Mouse (Mus musculus) adrenal gland, adult (tissue): ENCODE data around the gene Bcan.
A peak's percentile ranks its signal among the peaks of the same experiment; 100 is the strongest.

Experiments used
- DNase-seq, 2 experiments: peaks; one replicate each; pipeline ENCODE4 v3.0.0; 2022 to 2023; ENCODE audit warnings: low spot score in 1 of 2; ENCODE audit not compliant: inconsistent age in 2 of 2

The Bcan gene

DNA sequence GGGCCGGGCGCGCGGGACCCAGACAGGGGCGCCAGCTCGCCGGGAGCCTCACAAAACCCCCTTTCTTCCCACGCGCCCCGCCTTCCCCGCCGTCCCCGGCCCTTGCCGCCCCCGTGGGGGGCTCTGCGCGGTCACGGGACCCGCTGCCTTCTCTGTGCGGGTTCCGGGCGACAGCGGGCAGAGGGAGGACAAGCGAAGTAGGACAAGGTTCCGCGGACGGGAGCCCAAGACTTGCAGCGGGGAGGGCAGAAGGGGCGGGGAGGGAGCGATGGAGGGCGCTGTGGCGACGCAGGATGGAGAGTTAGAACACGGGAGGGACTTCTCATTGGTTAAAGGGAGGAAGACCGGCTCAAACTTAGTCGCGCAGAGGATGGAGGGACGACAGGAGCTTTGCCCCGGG, at the start of gene Bcan:
Gene Bcan, minus strand, starts transcription at position 50 of the 400 bp plus-strand sequence.
- DNase-seq = peak; percentile 77 to 91

- DNase-seq = no peak
These were observed 49.5 kb upstream of the Bcan start for GRCm38 (mm10) chr3:88049532-88049931.

GRCm38 (mm10) chr3:88042661-88043421, 42.8 kb upstream of the Bcan start, which contains the start of gene Gpatch4:
TSS of gene Gpatch4 (plus strand) at chr3:88043108.
- DNase-seq = peak; percentile 87 to 97

GRCm38 (mm10) chr3:88035561-88036293, 35.7 kb upstream of the Bcan start:
- DNase-seq = no peak

- DNase-seq = no peak
These were observed 33.5 kb upstream of the Bcan start for GRCm38 (mm10) chr3:88033506-88033905.

DNA sequence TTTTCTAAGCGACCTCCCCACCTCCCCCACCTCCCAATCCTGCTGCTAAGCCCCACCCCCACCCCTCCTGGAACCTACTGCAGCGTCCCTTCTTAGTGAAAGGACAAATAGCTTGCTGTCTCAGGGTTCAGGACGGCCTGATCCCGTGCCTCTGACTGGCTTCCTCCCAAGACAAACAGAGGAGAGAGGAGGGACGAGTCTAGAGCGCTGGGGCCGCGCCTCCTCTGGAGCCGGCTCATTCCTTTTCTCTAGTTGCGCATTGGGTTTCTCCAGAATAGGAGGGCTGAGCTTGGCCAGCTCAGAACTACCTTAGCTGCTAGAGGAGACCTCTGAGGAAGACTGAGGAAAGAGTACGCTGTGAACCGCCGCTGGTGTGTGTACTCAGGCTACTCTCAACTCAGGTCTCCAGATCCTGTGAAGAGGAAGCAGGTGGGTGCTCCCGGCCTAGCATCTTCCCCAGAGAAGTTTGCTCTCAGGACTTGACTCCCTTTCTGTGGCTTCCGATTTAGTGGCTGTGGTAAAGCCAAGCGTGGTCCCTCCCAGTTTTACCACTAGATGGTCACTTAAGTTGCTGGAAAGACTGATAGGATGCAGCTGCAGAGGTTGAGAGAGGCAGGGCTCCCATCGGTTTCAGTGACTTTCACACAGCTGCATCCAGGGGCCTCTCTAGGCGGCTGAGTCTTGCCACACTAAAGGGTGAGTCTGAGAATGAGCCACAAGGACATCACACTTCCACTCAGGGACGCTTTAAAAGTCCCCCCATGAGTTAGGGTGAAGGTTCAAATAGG, 30.8 kb upstream of the Bcan start:
- peak; percentile 74 for DNase-seq

- DNase-seq = no peak
These were observed 27.6 kb upstream of the Bcan start, which contains the start of gene Hapln2 for GRCm38 (mm10) chr3:88027434-88028186. TSS of gene Hapln2 (minus strand) at chr3:88027583.

DNA sequence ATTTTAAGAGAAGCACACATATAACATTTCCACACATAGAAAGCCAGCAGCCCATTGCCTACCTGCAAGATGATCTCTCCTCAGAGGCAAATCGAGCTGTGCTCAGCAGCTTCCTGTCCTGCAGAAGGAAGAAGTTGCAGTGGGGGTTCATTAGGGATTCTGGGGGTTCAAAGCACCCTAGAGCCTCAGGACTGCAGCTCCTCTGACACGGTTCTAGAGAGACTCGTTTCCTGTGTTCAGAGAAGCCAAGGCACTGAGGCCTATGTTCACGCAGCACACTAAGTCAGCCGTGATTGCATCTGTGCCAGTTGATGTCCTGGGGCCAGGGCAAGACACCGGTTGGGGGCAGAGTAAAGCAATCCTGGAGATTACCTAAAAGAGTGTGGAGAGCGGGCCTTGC, 26.8 kb upstream of the Bcan start:
- no peak for DNase-seq

DNA sequence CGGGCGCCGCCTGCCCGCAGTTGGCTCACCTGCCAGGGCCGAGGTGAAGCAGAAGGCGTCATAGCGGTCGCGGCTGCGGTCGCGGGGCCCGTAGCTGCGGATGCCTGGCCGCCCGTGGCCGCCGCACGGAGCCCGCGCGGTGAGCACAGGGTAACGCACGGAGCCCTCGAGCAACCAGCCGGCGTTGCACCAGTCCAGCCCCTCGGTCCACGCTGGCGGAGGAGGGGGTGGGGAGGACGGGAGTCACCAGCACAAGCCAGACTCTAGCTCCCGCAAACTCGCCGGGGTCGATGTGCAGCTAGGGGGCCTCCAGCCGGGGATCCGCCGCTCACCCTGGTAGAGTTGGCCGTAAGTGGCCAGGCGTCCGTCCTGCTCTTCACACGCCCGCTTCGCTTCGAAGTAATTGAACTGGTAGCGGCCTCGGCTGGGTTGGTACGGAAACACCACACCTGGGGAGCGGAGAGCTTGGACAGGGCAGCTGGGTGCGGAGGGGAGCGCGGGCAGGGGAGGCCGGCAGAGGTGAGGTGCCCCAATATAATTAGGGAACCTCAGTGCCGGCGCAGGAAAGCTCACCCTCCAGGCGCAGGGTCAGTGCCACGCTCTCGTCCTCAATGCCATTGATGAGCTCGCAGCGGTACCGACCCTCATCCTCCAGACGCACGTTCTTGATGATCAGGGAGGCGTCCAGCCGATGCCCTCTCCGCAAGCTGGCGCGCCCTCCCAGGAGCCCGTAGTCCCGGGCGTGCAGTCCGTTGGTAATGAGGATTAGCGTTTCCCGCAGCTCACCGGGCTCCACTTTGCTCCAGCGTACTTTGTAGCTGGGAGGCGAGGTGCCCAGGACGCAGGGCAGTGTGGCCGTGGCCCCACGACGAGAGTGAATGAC, 23.4 kb upstream of the Bcan start:
- peak in 1 of 2 experiments; percentile 44 for DNase-seq

DNA sequence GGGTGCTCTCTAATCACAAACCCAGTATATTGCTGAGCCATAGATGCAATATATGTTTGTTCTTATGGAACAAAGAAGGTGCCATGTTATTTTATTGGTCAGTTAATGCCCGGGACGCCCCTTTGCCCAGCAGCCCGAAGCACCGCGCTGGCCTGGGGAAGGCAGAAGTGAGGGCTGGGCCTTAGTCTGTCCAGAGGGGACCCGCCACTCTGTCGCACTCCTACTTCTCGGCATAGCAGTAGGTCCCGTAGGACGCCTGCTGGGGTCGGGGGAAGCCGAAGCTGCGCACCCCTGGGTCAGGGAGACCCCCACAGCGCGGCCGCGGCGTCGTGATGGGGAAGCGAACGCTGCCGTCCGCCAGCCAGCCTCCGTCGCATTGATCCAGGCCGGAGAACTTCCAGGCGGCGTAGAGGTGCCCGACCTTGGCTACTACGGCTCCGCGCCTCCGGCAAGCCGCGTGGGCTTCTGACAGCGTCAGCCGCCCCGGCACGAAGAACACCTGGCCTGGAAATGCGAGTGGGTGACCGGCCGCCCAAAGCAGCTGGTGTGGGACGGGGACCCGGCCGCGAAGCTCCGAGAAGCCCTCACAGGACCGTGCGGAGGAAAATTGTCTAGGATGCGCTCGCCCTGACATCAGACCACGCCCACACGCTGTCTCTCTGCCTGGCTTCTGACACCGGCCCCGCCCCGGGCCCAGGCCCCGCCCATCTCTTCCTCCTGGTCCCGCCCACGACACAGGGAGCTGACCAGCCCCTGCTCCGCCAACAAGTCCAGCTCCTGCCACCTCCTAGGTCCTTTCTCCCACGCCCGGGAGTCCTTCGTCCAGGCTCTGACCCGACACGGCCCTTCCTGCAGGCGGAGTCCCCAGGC, 22.5 kb upstream of the Bcan start:
- peak; percentile 95 to 97 for DNase-seq

- peak in 1 of 2 experiments; percentile 80 for DNase-seq
These were observed 10.7 kb upstream of the Bcan start for GRCm38 (mm10) chr3:88010634-88011265.

DNA sequence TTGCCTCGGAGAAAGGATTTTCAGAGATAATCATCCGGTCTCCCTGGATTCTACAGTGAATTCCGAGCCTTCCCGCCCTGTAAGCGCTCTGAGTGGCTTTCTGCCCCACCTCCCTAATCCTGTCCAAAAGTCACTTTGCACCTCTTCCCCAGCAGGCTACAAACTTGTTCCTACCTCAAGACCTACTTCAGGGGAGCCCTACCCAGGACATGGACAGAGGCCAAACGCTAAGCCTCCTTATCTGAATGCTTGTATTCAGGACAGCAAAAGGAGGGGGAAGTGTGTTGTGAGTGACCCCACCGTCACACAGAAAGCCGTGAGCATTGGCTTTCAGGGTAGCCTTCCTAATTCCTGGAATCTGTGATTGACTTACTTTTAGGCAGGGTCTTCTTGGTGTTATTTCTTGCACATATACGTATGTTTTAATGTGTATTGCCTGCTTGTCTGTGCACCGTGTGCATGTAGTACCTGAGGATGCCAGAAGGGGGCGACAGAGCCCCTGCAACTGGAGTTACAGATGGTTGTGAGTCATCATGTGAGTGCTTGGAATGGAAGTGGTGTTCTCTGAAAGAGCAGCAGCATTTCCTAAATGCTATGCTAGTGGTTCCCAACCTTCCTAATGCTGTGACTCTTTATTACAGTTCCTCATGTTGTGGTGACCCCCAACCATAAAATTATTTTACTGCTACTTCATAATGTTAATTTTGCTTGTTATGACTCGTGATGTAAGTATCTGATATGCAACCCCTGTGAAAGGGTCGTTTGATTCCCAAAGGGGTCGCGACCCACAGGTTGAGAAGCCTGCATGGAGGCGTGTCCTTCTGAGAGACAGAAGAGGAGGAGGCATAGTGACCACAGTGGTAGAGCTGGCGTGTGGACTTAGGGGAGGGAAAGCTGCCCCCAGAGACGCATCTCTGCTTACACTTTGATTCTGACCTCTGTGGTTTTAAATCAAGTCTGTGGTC, 6.1 kb upstream of the Bcan start:
- no peak for DNase-seq

GRCm38 (mm10) chr3:88002291-88002976, 2.4 kb upstream of the Bcan start:
- DNase-seq = peak; percentile 56 to 75

GRCm38 (mm10) chr3:88000816-88001595, 976 bp upstream of the Bcan start:
- DNase-seq = peak; percentile 78 to 92

DNA sequence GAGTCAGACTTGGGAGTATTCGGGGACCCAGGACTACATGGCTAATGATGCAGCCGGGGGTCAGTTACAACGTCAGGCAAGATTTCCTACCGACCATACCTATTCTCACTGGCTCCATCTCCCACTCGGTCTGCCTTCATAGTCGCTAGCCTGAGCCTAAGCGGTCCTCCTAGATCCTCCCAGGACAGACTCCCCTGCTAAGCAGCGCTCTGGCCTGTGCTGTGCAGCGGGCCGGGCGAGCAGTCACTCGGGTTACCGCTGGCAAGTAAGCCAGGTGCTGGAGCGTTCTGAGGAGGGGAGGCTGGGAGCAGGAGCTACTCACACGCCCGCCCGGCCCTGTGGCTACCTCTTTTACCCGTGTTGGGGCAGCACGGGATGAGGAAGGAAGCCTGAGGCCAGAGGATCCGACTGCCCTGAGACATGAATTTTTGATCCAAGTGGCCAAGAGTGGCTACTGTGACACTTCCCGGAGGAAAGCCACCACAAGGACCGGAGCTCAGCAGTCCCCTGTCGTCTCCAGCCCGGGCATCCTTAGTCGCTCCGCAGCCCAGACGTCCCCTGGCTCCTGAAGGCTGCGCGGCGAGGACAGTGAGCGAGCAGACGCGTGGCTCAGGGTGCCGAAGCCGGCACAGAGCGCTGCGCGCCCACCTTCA, 661 bp downstream of the Bcan start:
- DNase-seq = peak in 1 of 2 experiments; percentile 76
